Mouse (Mus musculus) kidney, postnatal 25 days (tissue): Measurements from ENCODE around the gene Thg1l.

Experiments used
- DNase-seq, 2 experiments: peaks; one replicate each; pipeline ENCODE4 v3.0.0; 2021; ENCODE audit warnings: mixed read lengths in 2 of 2

Thg1l gene

GRCm38 (mm10) chr11:45926640-45927082, 28.6 kb downstream of the Thg1l start:
- peak; percentile 77 to 79 for DNase-seq

- DNase-seq: no peak
Measured at GRCm38 (mm10) chr11:45925436-45925835, 29.9 kb downstream of the Thg1l start.

GRCm38 (mm10) chr11:45921480-45921898, 33.8 kb downstream of the Thg1l start:
- DNase-seq: no peak

- DNase-seq: no peak
Measured at GRCm38 (mm10) chr11:45921026-45921425, 34.3 kb downstream of the Thg1l start.

- no peak for DNase-seq
Measured at GRCm38 (mm10) chr11:45918836-45919235, 36.5 kb downstream of the Thg1l start.

GRCm38 (mm10) chr11:45918018-45918417, 37.3 kb downstream of the Thg1l start:
- no peak for DNase-seq

GRCm38 (mm10) chr11:45916196-45916595, 39.1 kb downstream of the Thg1l start:
- DNase-seq: no peak

- DNase-seq: no peak
Measured at GRCm38 (mm10) chr11:45910701-45911100, 44.6 kb downstream of the Thg1l start.

- no peak for DNase-seq
Measured at GRCm38 (mm10) chr11:45908894-45909293, 46.4 kb downstream of the Thg1l start.

GRCm38 (mm10) chr11:45908070-45908469, 47.2 kb downstream of the Thg1l start:
- no peak for DNase-seq

GRCm38 (mm10) chr11:45907301-45907700, 48.0 kb downstream of the Thg1l start:
- no peak for DNase-seq

GRCm38 (mm10) chr11:45906109-45906786, 49.0 kb downstream of the Thg1l start:
- no peak for DNase-seq

- DNase-seq: no peak
Measured at GRCm38 (mm10) chr11:45900233-45901015, 54.9 kb downstream of the Thg1l start.

- DNase-seq: no peak
Measured at GRCm38 (mm10) chr11:45897392-45897791, 57.9 kb downstream of the Thg1l start.
